Mouse (Mus musculus) naive thymus-derived CD4-positive, alpha-beta T cell, adult 5 months (primary cell): ENCODE results near the gene Ncf4. TPM values are rescaled to one million over a fixed set of nuclear protein-coding genes. Genes with fewer than 3 reads are reported as not detected.

Experiments used
- polyA plus RNA-seq: library from polyadenylated mRNA; unstranded; fragments of 100-300 nt; shearing (Covaris generic); gene quantifications from one replicate; pipeline ENCODE4 v1.2.1, GENCODE M21; 2017

Ncf4 gene
- polyA plus RNA-seq = 66.2 TPM

DNA sequence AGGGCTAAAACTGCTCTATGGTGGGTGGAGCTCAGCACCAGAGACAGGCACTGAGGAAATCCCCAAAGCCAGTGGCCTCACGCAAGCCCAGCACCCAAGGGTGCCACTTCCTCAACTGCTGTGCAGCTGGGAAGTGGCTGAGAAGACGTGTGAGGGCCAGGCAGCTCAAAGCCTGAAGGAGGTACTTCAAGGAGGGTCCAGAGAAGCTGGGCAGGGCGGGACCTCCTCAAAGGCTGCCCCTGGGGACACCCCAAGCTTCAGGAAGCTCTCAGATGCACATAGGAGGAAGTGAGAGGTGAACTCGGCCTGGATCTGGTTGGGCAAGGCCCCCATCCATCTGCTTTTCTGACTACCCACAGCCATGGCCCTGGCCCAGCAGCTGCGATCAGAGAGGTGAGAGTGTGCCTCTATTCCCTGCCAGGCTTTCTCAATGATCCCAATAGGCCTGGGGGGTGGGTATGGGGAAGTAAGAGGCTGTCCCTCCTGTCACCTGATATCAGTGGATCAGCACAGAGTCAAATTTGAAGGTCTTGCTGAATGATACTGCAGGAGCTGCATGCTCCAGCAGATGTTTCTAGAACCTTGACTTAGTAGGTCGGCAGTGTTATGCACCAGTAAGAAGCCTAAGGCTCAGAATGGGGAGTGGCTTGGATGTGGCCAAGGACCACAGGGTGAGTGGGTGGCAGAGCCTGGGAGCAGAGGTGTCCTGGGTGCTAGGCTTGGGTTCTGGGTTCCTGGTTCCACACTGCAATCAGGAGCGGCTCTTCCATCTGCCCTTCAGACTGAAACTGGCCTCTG, at the start of gene Ncf4:
Gene Ncf4 (plus strand): TSS at position 107 of the 798 bp plus-strand sequence.

DNA sequence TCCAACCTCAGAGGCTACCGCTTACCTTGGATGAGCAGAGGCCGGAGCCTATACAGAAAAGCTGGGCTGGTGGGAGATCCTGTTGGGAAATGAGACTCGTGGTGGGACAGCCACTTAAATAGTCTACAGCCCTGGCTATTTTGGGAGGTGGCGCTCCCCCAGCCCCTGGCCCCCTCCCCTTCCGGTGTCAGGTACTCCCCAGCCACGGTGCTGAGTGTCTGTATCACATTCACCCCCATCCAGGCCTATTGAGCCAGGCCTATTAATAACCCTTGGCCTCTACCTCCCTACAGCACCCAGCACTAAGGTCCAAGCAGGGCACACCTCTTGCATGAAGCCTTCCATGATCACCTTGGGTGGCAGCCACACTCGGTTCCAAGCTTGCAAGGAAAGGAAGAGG, 38.3 kb upstream of the Ncf4 start, which contains the start of gene Pvalb:
Gene Pvalb (minus strand): TSS at position 89 of the 400 bp plus-strand sequence.

DNA sequence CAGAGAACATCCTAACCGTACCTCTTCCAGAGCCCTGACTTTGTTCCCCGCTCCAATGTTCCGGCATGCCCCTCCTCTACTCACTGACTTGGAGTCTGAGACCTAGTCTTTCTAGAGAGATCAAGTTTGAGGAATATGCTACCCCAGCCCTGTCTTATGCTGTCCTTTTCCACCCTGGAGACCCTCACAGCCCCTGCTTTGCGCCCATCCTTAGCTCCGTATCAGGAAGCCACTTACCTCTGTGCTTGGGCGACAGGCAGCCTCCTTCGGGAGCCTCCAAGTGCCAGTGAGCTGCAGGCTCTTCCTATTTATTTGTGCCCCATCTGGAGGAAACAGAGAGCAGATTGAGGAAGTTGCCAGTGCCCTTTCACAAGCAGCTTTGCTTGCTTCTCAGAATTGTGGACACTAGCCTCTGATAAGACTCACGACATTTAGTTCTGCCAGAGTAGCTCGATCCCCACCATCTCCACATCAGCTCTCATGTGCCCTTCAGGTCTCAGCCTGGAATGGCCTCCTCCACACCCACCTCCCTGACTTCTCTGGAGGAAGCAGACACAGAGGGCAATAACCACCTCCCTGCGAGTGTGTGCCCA, 60.8 kb downstream of the Ncf4 start, which contains the start of gene Csf2rb2:
Gene Csf2rb2 (minus strand): TSS at position 381 of the 593 bp plus-strand sequence.

Other genes with a start within 250 kb of the Ncf4 start
- gene Cacng2, start 124.8 kb upstream of the Ncf4 start, polyA plus RNA-seq = not detected
- gene Ift27, start 70.7 kb upstream of the Ncf4 start, polyA plus RNA-seq = 28.3 TPM
- gene Pvalb, start 38.4 kb upstream of the Ncf4 start, polyA plus RNA-seq = not detected
- not detected for gene Csf2rb2, start 60.9 kb downstream of the Ncf4 start, polyA plus RNA-seq
- gene Csf2rb, start 81.0 kb downstream of the Ncf4 start, polyA plus RNA-seq = 0.10 TPM
- not detected for gene Tex33, start 151.1 kb downstream of the Ncf4 start, polyA plus RNA-seq
- gene Tst, start 161.1 kb downstream of the Ncf4 start, polyA plus RNA-seq = not detected
- 2.5 TPM for gene Mpst, start 161.6 kb downstream of the Ncf4 start, polyA plus RNA-seq
- gene Kctd17, start 183.8 kb downstream of the Ncf4 start, polyA plus RNA-seq = 3.2 TPM
- not detected for gene Tmprss6, start 223.8 kb downstream of the Ncf4 start, polyA plus RNA-seq